Mouse (Mus musculus) brown adipose tissue, adult 24 weeks (tissue): ENCODE data around the gene Arhgef39. TPM values are rescaled to one million over a fixed set of nuclear protein-coding genes. Genes with fewer than 3 reads are reported as not detected.

ENCODE experiments used
- H3K27ac ChIP-seq: fragments of 200-500 bp; replicated peaks from 2 replicates; pipeline ENCODE4 v1.5.1; 2012; ENCODE audit warnings: low read depth, mild to moderate bottlenecking, low read length
- H3K4me1 ChIP-seq: fragments of 200-500 bp; 2 replicates; pipeline ENCODE4 v1.6.1; 2012; ENCODE audit warnings: low read length, mixed read lengths; ENCODE audit not compliant: control insufficient read depth, insufficient read depth, insufficient read length
- H3K4me3 ChIP-seq: fragments of 200-500 bp; 2 replicates; pipeline ENCODE4 v1.5.1; 2012; ENCODE audit warnings: low read depth, mild to moderate bottlenecking, low read length, moderate library complexity; ENCODE audit not compliant: insufficient read depth
- polyA plus RNA-seq: library from polyadenylated mRNA; stranded (reverse); fragments of >200 nt; gene quantifications from 2 replicates; pipeline ENCODE4 v1.2.4, GENCODE M21; 2012; ENCODE audit not compliant: missing spikeins, insufficient read depth, insufficient read length

Arhgef39 gene
- polyA plus RNA-seq, 1 experiment = not detected

GRCm38 (mm10) chr4:43447251-43447650 lies 52.2 kb downstream of the Arhgef39 start:
- Histone ChIP-seq H3K27ac (no peak overlapping the region), H3K4me3 (no peak overlapping the region), H3K4me1 (no peaks in the 10 kb centered on the region)

Other genes with a start within 250 kb of the Arhgef39 start
- 0.24 TPM in 1 of 2 replicates, not detected in the other for gene Atp8b5, start 232.5 kb downstream of the Arhgef39 start, polyA plus RNA-seq
- gene Rusc2, start 117.7 kb downstream of the Arhgef39 start, polyA plus RNA-seq = 13.0 and 14.6 TPM in 2 replicates
- gene Fam166b, start 70.6 kb downstream of the Arhgef39 start, polyA plus RNA-seq = not detected in 2 replicates
- gene Tesk1, start 57.8 kb downstream of the Arhgef39 start, polyA plus RNA-seq = 33.8 and 37.9 TPM in 2 replicates
- gene Cd72, start 45.1 kb downstream of the Arhgef39 start, polyA plus RNA-seq = 1.5 and 1.9 TPM in 2 replicates
- gene Sit1, start 16.0 kb downstream of the Arhgef39 start, polyA plus RNA-seq = not detected in 2 replicates
- 31.3 and 34.0 TPM in 2 replicates for gene Ccdc107, start 6.8 kb downstream of the Arhgef39 start, polyA plus RNA-seq
- gene Car9, start 7.3 kb upstream of the Arhgef39 start, polyA plus RNA-seq = not detected in 2 replicates
- gene Tpm2, start 24.1 kb upstream of the Arhgef39 start, polyA plus RNA-seq = 148 and 245 TPM in 2 replicates
- gene Creb3, start 62.6 kb upstream of the Arhgef39 start, polyA plus RNA-seq = 18.1 TPM in 2 replicates
- gene Tln1, start 63.0 kb upstream of the Arhgef39 start, polyA plus RNA-seq = 55.6 and 61.1 TPM in 2 replicates
- gene Rgp1, start 79.0 kb upstream of the Arhgef39 start, polyA plus RNA-seq = 14.6 and 17.2 TPM in 2 replicates
- gene Gba2, start 79.2 kb upstream of the Arhgef39 start, polyA plus RNA-seq = 2.3 and 3.6 TPM in 2 replicates
- gene Msmp, start 84.8 kb upstream of the Arhgef39 start, polyA plus RNA-seq = 1.5 TPM in 1 of 2 replicates, not detected in the other
- 10.8 and 16.4 TPM in 2 replicates for gene Npr2, start 132.2 kb upstream of the Arhgef39 start, polyA plus RNA-seq
- not detected in 2 replicates for gene Spag8, start 153.9 kb upstream of the Arhgef39 start, polyA plus RNA-seq
- 269 and 348 TPM in 2 replicates for gene Hint2, start 156.8 kb upstream of the Arhgef39 start, polyA plus RNA-seq
- 4.2 and 9.1 TPM in 2 replicates for gene Tmem8b, start 169.3 kb upstream of the Arhgef39 start, polyA plus RNA-seq
- gene Fam221b, start 169.4 kb upstream of the Arhgef39 start, polyA plus RNA-seq = 0.36 TPM in 1 of 2 replicates, not detected in the other
- not detected in 2 replicates for gene Olfr70, start 201.1 kb upstream of the Arhgef39 start, polyA plus RNA-seq
- not detected in 2 replicates for gene Olfr71, start 210.6 kb upstream of the Arhgef39 start, polyA plus RNA-seq
- 4.7 and 5.0 TPM in 2 replicates for gene Hrct1, start 227.5 kb upstream of the Arhgef39 start, polyA plus RNA-seq
- 1.9 and 2.8 TPM in 2 replicates for gene Spaar, start 230.3 kb upstream of the Arhgef39 start, polyA plus RNA-seq